Mouse (Mus musculus) heart, postnatal 14 days (tissue): Measurements from ENCODE around the gene Auh. TPM values are rescaled to one million over a fixed set of nuclear protein-coding genes. Genes with fewer than 3 reads are reported as not detected.
A peak's percentile ranks its signal among the peaks of the same experiment; 100 is the strongest.

Source experiments
- DNase-seq, 2 experiments: peaks; one replicate each; pipeline ENCODE4 v3.0.0; 2021 to 2022
- intact Hi-C: fragments of 180-260 bp; cut with DNase I; formaldehyde crosslinking; loops from one replicate; pipeline ENCODE4 v1.15.1; 2025
- total RNA-seq, 2 experiments: library from RNA; stranded (reverse); gene quantifications; 2 replicates each; pipeline ENCODE4 v1.2.3; 2021

Gene Auh
- total RNA-seq, 2 experiments from 2014 or later: 92.6 to 95.8 TPM

- intact Hi-C loops: no loop called here
Measured at GRCm38 (mm10) chr13:52812549-52813515, 116.6 kb downstream of the Auh start.

DNA sequence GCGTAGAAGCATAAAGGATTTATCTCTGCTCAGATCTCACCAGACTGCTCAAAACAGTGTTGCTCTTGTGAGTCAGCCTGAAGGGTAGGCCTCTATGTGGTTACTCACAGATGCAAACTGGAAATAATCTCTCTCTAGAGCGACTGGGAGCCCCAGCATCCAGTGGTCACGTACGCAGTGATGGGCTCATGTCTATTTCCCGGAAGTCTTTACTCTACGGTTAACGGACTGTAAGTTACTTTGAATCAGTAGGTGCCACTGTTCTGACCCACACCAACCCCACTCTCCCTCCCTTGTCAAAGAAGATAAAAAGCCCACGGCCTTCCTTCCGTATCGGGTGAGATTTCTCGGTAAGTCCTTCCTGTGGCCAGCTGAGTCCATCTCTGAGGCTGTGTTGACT, 121.8 kb downstream of the Auh start:
- DNase-seq: no peak
- intact Hi-C loops: no loop called here

More at GRCm38 (mm10) chr13:52812549-52813515, 116.6 kb downstream of the Auh start:
- no peak for DNase-seq

GRCm38 (mm10) chr13:52806029-52806428, 123.5 kb downstream of the Auh start:
- intact Hi-C loops: no loop called here
- no peak for DNase-seq

- intact Hi-C loops: no loop called here
- DNase-seq: peak in 1 of 2 experiments; percentile 18
Measured at GRCm38 (mm10) chr13:52805581-52805980, 123.9 kb downstream of the Auh start.

DNA sequence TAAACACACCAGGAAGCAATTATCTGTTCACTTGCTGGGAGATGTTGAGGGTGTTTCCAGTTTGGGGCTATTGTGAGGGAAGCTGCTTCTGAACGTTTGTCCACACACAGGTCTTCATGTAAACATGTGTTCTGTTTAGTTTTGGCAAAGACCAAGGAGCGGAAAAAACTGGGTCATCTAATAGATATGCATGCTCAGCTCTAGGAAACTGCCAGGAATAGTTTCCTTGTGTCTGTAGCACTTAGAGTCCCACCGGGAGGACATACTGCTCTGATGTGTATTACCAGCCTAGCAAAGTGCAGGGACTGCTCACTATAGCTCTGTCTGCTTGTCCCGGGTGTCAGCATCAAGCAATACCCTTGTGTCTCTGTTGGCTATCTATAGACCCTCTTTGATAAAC, 127.0 kb downstream of the Auh start:
- no peak for DNase-seq
- intact Hi-C loops: no loop called here

DNA sequence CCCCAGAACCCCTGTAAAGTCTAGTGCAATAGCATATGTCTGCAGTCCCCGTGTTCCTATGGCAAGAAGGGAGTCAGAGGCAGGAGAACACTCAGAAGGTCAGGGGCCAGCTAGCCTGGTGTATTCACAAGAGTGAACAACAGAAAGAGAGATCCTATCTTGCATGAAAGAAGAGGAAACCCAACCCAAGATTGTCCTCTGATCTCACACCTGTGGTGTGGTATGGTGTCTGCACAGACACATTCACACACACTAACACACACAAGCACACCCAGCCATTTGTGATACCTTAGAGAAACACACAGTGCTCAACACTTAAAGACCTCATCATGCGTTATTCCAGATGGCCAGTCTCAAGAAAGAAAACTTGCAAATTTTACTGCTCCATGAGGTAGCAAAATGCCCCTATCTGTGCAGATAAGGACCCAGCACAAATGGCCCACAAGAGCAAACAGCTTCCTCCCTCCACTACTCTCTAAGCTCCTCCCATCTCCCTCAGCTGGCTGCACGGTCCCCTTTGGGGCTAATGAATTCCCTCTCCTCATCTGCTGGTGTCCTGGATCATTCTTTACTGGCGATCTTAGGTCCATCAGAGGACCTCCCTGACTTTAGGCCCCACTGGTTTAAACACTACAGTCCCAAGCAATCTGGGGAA, 128.7 kb downstream of the Auh start:
- intact Hi-C loops: no loop called here
- DNase-seq: no peak

- intact Hi-C loops: no loop called here
- DNase-seq: no peak
Measured at GRCm38 (mm10) chr13:52800091-52800490, 129.4 kb downstream of the Auh start.

DNA sequence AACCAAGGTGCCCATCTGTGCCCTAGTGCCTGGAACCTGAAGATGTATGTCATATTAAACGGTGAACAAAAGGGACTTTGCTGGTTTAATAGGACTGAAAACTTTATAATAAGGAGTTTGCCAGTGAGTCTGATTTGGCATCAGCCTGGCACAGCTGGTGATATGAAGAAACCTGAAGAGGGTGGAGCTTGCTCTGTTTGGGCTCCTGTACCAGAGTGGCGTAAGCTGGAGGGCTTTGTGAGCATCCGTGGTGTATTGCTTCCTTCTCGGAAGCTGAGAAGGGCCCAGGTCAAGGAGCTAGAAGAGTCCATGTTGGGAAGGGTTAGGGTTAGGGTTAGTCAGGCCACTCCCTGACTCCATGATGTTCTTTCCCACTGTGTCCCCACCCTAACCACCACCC, 135.2 kb downstream of the Auh start:
- no peak for DNase-seq
- intact Hi-C loops: no loop called here

- DNase-seq: no peak
- intact Hi-C loops: no loop called here
Measured at GRCm38 (mm10) chr13:52793434-52793989, 136.0 kb downstream of the Auh start.

DNA sequence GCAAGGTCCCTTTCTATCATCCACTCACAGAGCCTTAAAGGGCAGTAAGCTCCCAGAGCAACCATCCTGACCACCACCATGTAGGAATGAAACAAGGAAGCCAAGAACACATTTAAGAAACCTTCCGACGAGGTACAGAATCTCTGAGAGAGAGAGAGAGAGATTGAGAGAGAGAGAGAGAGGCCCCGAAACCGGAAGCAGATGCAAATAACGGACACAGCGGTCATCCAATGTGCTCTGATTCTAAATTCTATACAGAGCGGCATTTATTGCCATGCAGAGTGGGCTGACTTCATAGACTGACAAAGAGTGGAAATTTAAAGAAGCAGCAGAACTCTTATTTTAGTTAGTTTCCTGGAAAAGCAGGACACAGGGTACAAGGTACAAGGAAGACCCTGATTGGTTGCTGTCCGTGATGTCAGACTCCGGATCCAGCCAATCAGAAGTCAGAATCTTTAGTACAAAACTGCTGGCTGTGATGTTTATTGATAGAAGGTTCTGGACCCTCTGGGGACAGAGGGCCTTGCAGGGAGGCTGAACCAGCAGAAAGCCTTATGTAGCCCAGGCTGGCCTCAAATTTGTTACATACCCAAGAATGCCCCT, 137.1 kb downstream of the Auh start:
- intact Hi-C loops: no loop called here
- DNase-seq: no peak

DNA sequence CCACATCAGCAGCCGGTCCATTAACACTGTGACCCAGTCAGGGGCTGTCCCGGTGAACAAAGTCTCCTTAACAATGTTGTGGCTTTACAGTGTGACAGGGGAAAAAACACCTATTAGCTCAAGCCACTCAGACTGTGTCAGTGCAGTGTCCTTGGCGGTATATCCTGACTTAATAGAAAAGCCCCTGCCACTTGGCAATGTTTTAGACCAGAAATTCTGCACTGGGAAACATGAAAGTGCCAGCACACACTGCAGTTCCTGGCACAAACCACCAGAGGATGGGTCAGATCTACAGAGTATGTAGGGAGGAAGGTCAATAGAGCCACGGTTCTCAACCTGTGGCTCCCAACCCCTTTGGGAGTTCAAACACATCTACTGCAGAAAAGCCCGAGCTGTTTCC, 138.6 kb downstream of the Auh start:
- intact Hi-C loops: no loop called here
- DNase-seq: no peak

Other genes starting within 250 kb of the Auh start
- gene Nfil3, start 51.4 kb upstream of the Auh start, total RNA-seq: 10 to 100 TPM; 19.6 to 22.7 TPM